Mouse (Mus musculus) monocyte, adult 59 days (primary cell): ENCODE data around the gene Casp14. TPM values are rescaled to one million over a fixed set of nuclear protein-coding genes. Genes with fewer than 3 reads are reported as not detected.

Source experiments
- total RNA-seq, 2 experiments: library from RNA; stranded (reverse); gene quantifications; one replicate each; pipeline ENCODE4 v1.2.4; 2023

Casp14 gene
- total RNA-seq: not detected

GRCm38 (mm10) chr10:78718056-78718455, at the start of gene Casp14:
Casp14 (minus strand) TSS chr10:78718294.

GRCm38 (mm10) chr10:78752452-78753191, 34.5 kb upstream of the Casp14 start, which contains the start of gene Ccdc105:
Ccdc105 (minus strand) TSS chr10:78753065.

Other genes starting within 250 kb of the Casp14 start
- gene Olfr1358, start 200.9 kb downstream of the Casp14 start, total RNA-seq: not detected
- gene Ilvbl, start 143.9 kb downstream of the Casp14 start, total RNA-seq: 10 to 100 TPM; 49.2 to 61.4 TPM
- gene Syde1, start 126.3 kb downstream of the Casp14 start, total RNA-seq: under 1 TPM; 0.21 to 0.34 TPM
- not detected for gene Olfr1357, start 100.2 kb downstream of the Casp14 start, total RNA-seq
- gene Ccdc105, start 34.8 kb upstream of the Casp14 start, total RNA-seq: not detected
- gene Slc1a6, start 62.2 kb upstream of the Casp14 start, total RNA-seq: not detected
- not detected for gene Olfr1356, start 133.9 kb upstream of the Casp14 start, total RNA-seq
- not detected for gene Olfr1355, start 157.2 kb upstream of the Casp14 start, total RNA-seq
- not detected for gene Olfr1354, start 194.9 kb upstream of the Casp14 start, total RNA-seq
- gene Olfr8, start 232.3 kb upstream of the Casp14 start, total RNA-seq: not detected
- gene Olfr1353, start 245.0 kb upstream of the Casp14 start, total RNA-seq: not detected